16 mouse cellular contexts compared by ENCODE assay signal in the genomic region with DNA sequence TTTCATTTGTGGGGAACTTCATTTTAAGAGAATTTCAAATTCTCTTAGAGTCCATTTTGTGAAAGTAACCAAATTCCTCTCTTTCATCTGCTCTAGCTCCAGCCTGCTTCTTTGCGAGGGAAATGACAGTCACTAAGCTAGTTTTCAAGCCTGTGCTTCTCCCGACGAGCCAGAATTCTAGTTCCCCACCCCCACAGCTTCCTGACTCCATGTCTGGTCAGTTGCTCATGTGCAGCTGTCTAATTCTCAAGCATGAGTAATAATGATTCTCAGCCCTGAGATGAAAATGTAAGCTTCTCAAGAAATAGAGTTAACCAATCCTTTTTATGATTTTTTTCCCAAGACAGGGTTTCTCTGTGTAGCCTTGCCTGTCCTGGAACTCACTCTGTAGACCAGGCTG.
A peak's percentile ranks its signal among the peaks of the same experiment; 100 is the strongest.
DNase-seq lines count a peak whose midpoint lies in the region; TF ChIP-seq lines count a peak whose summit lies in the region.
"Had no signal": no experiment of that assay in that cellular context is flagged by ENCODE, and none has a peak within 500 bp of the region (broad histone marks: within the 10 kb centered on the region; RNA-seq: fewer than 3 reads in every experiment).

No protein-coding gene starts in this region.

- no peaks in the 10 kb centered on the region for H3K79me2 ChIP-seq in myocyte (ENCODE audit: control insufficient read depth, insufficient read depth)

- DNase-seq in gastrocnemius, postnatal 14 days, result peak; percentile 22
- DNase-seq in gastrocnemius, postnatal 36 days, result no peak
- peak; percentile 21 for DNase-seq in lung, postnatal 10 days
- DNase-seq in lung, adult 18-20 months, result no peak
- peak; percentile 33 to 49 for DNase-seq in heart, adult 9 months (ENCODE audit: low spot score in 2 of 2)
- no peak for DNase-seq in right cerebral cortex, postnatal 14 days
- no peak for DNase-seq in ovary, postnatal 36 days (ENCODE audit: low spot score)
- DNase-seq: adrenal gland, adult 8-10 months; B cell, adult 2 months; cerebellum, adult 2 months; lung, postnatal 36 days; thymus, adult 2 months had no signal

- intact Hi-C loops in gastrocnemius, postnatal 14 days (cut with DNase I; ENCODE audit: low total_unique reads), result no loop called here
- intact Hi-C loops in gastrocnemius, postnatal 36 days (cut with DNase I), result no loop called here

- no peak for TF ChIP-seq POLR2A in myocyte (IDR thresholded peaks at IDR 0.05; ENCODE audit: insufficient read length, low read depth)

- no peaks in the 10 kb centered on the region for H3K27me3 ChIP-seq in myocyte (ENCODE audit: control insufficient read depth, insufficient read depth, insufficient read length)
- H3K27me3 ChIP-seq: intestine, embryonic 15.5 days; limb, embryonic 12.5 days; midbrain, embryonic 12.5 days had no signal

- peak overlapping the region; percentile 67 for H3K4me2 ChIP-seq in myocyte (ENCODE audit: low read depth)
- H3K4me2 ChIP-seq: intestine, embryonic 15.5 days; limb, embryonic 12.5 days; midbrain, embryonic 12.5 days had no signal

- H3K4me3 ChIP-seq in myocyte, result no peak overlapping the region
- H3K4me3 ChIP-seq: intestine, embryonic 15.5 days; limb, embryonic 12.5 days; midbrain, embryonic 12.5 days had no signal

- H3ac ChIP-seq in myocyte (ENCODE audit: control insufficient read depth, insufficient read length), result no peak overlapping the region

- H3K36me3 ChIP-seq in myocyte (ENCODE audit: control insufficient read depth, insufficient read depth), result peaks cover 44% of the 10 kb centered on the region

TF ChIP-seq in myocyte, 11 proteins besides CTCF, POLR2A, EP300 and RAD21:
- TF ChIP-seq MYOG (IDR thresholded peaks at IDR 0.05; ENCODE audit: control insufficient read depth in 1 of 3, insufficient read depth in 1 of 3, insufficient read length in 2 of 3, low read depth in 2 of 3) (peak in 2 of 3 experiments; percentile 25 to 39), MYOD1 (IDR thresholded peaks at IDR 0.05; ENCODE audit: control insufficient read depth in 1 of 3, insufficient read length in 2 of 3, low read depth in 2 of 3) (peak in 2 of 3 experiments; percentile 55 to 66), TCF12 (IDR thresholded peaks at IDR 0.05; ENCODE audit: insufficient read depth, poor library complexity, severe bottlenecking) (no peak)
TF ChIP-seq in myocyte: peak in this region for 2.

Comparison
In these comparisons a context has a peak if more than half of its experiments do, and no peak if none do; other contexts are left out.
1. DNase-seq: peak in gastrocnemius, postnatal 14 days (single experiment), lung, postnatal 10 days (single experiment) and heart, adult 9 months (2 of 2); none in gastrocnemius, postnatal 36 days (0 of 2), lung, adult 18-20 months (0 of 2), right cerebral cortex, postnatal 14 days (single experiment) and ovary, postnatal 36 days (single experiment).